Mouse (Mus musculus): ENCODE results near the gene Tktl1. TPM values are rescaled to one million over a fixed set of nuclear protein-coding genes. Genes with fewer than 3 reads are reported as not detected.
"Not testable (repeated sequence)": the region's sequence is repeated elsewhere in the genome, so short reads cannot be mapped to it uniquely, and the experiment has no call there.

The Tktl1 gene
- polyA plus RNA-seq (2014; fragmentation: Nextera tagmentation; extraction: Ambion mirVana) = 0.08 and 0.20 TPM in 2 replicates

- H3K4me3 ChIP-seq (replicated peaks; ENCODE audit: low read depth, low read length) = no peak within 1 kb of the TSS
- ATAC-seq (ENCODE audit: low FRiP score, low TSS enrichment) (no peak), DNase-seq (no peak)
- no peaks in the 10 kb centered on the region for H3K27me3 ChIP-seq (ENCODE audit: control insufficient read depth, insufficient read depth, low read length)
- H3K36me3 ChIP-seq (ENCODE audit: control insufficient read depth, insufficient read depth, low read length) = no peaks in the 10 kb centered on the region
- H3K4me2 ChIP-seq (ENCODE audit: low read length) = no peak within 1 kb of the TSS
- H3K9me3 ChIP-seq (ENCODE audit: control insufficient read depth, low read length) = no peaks in the 10 kb centered on the region
- no peak within 1 kb of the TSS for H3K27ac ChIP-seq (replicated peaks; ENCODE audit: low read depth, low read length)
- H3K9ac ChIP-seq (replicated peaks; ENCODE audit: low read length) = no peak within 1 kb of the TSS
- WGBS = 95% methylated on average over 17 of the region's 17 CpGs
- H3K4me1 ChIP-seq (ENCODE audit: control insufficient read depth, insufficient read depth, low read length) = no peaks in the 10 kb centered on the region
These were observed at the start of gene Tktl1 for GRCm38 (mm10) chrX:74176959-74177358. TSS of gene Tktl1 (plus strand) at chrX:74177259.

DNA sequence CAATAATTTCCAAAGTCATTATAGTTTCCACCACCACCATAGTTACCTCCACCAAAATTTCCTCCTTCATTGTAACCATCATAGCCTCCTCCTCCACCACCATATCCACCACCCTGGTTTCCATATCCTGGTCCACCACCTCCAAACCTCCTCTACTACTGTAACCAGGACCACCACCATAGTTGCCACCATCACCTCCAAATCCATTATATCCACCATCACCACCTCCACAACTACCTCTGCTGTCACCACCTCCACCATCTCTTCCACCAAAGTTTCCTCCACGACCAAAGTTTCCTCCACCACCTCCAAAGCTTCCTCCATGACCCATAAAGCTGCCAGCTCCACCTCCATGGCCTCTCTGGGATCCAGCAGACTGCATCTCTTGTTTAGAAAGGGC, 41.8 kb upstream of the Tktl1 start, which contains the start of gene Mecp2:
Gene Mecp2, minus strand, starts transcription at position 101 of the 400 bp plus-strand sequence.
- not testable (repeated sequence) for H3K4me1 ChIP-seq (ENCODE audit: control insufficient read depth, insufficient read depth, low read length); H3K9ac ChIP-seq (replicated peaks; ENCODE audit: low read length); H3K4me3 ChIP-seq (replicated peaks; ENCODE audit: low read depth, low read length); H3K4me2 ChIP-seq (ENCODE audit: low read length); H3K27me3 ChIP-seq (ENCODE audit: control insufficient read depth, insufficient read depth, low read length); H3K36me3 ChIP-seq (ENCODE audit: control insufficient read depth, insufficient read depth, low read length); H3K27ac ChIP-seq (replicated peaks; ENCODE audit: low read depth, low read length); H3K9me3 ChIP-seq (ENCODE audit: control insufficient read depth, low read length); ATAC-seq (ENCODE audit: low FRiP score, low TSS enrichment); DNase-seq
- 17% methylated on average over 1 of the region's 1 CpGs for WGBS

- Histone ChIP-seq H3K9me3 (ENCODE audit: control insufficient read depth, low read length) (no peaks in the 10 kb centered on the region), H3K4me1 (ENCODE audit: control insufficient read depth, insufficient read depth, low read length) (no peaks in the 10 kb centered on the region), H3K27me3 (ENCODE audit: control insufficient read depth, insufficient read depth, low read length) (no peaks in the 10 kb centered on the region), H3K4me3 (replicated peaks; ENCODE audit: low read depth, low read length) (no peak within 1 kb of the TSS), H3K9ac (replicated peaks; ENCODE audit: low read length) (no peak within 1 kb of the TSS), H3K36me3 (ENCODE audit: control insufficient read depth, insufficient read depth, low read length) (no peaks in the 10 kb centered on the region), H3K4me2 (ENCODE audit: low read length) (no peak within 1 kb of the TSS), H3K27ac (replicated peaks; ENCODE audit: low read depth, low read length) (no peak within 1 kb of the TSS)
- ATAC-seq (ENCODE audit: low FRiP score, low TSS enrichment) (no peak), DNase-seq (no peak)
- WGBS = 91% methylated on average over 1 of the region's 1 CpGs
These were observed 9.3 kb upstream of the Tktl1 start, which contains the start of gene Tex28 for GRCm38 (mm10) chrX:74167738-74168137. TSS of gene Tex28 (minus strand) at chrX:74167838.

GRCm38 (mm10) chrX:74203556-74203955, 26.5 kb downstream of the Tktl1 start:
- Histone ChIP-seq H3K36me3 (ENCODE audit: control insufficient read depth, insufficient read depth, low read length) (no peaks in the 10 kb centered on the region), H3K4me1 (ENCODE audit: control insufficient read depth, insufficient read depth, low read length) (no peaks in the 10 kb centered on the region), H3K4me2 (ENCODE audit: low read length) (no peak overlapping the region), H3K9ac (replicated peaks; ENCODE audit: low read length) (no peak overlapping the region), H3K27ac (replicated peaks; ENCODE audit: low read depth, low read length) (no peak overlapping the region), H3K27me3 (ENCODE audit: control insufficient read depth, insufficient read depth, low read length) (no peaks in the 10 kb centered on the region), H3K9me3 (ENCODE audit: control insufficient read depth, low read length) (no peaks in the 10 kb centered on the region), H3K4me3 (replicated peaks; ENCODE audit: low read depth, low read length) (no peak overlapping the region)
- ATAC-seq (ENCODE audit: low FRiP score, low TSS enrichment) (no peak), DNase-seq (no peak)
- 91% methylated on average over 2 of the region's 2 CpGs for WGBS

- Histone ChIP-seq H3K27ac (replicated peaks; ENCODE audit: low read depth, low read length) (no peak overlapping the region), H3K9me3 (ENCODE audit: control insufficient read depth, low read length) (no peaks in the 10 kb centered on the region), H3K9ac (replicated peaks; ENCODE audit: low read length) (no peak overlapping the region), H3K4me2 (ENCODE audit: low read length) (no peak overlapping the region), H3K27me3 (ENCODE audit: control insufficient read depth, insufficient read depth, low read length) (no peaks in the 10 kb centered on the region), H3K4me1 (ENCODE audit: control insufficient read depth, insufficient read depth, low read length) (no peaks in the 10 kb centered on the region), H3K4me3 (replicated peaks; ENCODE audit: low read depth, low read length) (no peak overlapping the region), H3K36me3 (ENCODE audit: control insufficient read depth, insufficient read depth, low read length) (peaks cover 13% of the 10 kb centered on the region)
- no peak for DNase-seq
- WGBS = 96% methylated on average over 4 of the region's 4 CpGs
- no peak for ATAC-seq (ENCODE audit: low FRiP score, low TSS enrichment)
These were observed 41.4 kb downstream of the Tktl1 start for GRCm38 (mm10) chrX:74218496-74218895.

DNA sequence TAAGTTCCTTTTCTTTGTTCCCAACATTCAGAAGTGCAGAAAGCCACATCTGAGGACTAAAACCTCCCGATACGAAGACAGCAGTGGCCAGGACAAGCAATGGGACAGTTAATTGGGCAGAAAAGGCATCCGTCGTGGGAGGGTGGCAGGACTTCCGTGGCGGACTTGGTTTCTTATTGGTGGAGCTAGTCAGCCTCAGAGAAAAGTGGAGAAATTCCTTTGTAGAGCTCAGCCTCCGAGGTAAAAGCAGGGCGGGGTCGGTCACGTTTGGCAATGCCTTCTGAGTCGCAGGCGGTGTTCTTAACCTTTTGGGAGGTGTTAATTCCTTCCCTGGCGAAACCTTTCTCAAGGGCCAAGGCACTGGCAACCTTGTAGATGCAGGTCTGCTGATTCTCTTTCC, 42.4 kb downstream of the Tktl1 start:
- Histone ChIP-seq H3K4me2 (ENCODE audit: low read length) (no peak overlapping the region), H3K36me3 (ENCODE audit: control insufficient read depth, insufficient read depth, low read length) (peaks cover 20% of the 10 kb centered on the region), H3K9me3 (ENCODE audit: control insufficient read depth, low read length) (no peaks in the 10 kb centered on the region), H3K4me3 (replicated peaks; ENCODE audit: low read depth, low read length) (no peak overlapping the region), H3K27ac (replicated peaks; ENCODE audit: low read depth, low read length) (no peak overlapping the region), H3K9ac (replicated peaks; ENCODE audit: low read length) (no peak overlapping the region), H3K4me1 (ENCODE audit: control insufficient read depth, insufficient read depth, low read length) (no peaks in the 10 kb centered on the region), H3K27me3 (ENCODE audit: control insufficient read depth, insufficient read depth, low read length) (no peaks in the 10 kb centered on the region)
- DNase-seq (no peak), ATAC-seq (ENCODE audit: low FRiP score, low TSS enrichment) (no peak)
- WGBS = 67% methylated on average over 13 of the region's 13 CpGs

GRCm38 (mm10) chrX:74220099-74220498, 43.0 kb downstream of the Tktl1 start:
- not testable (repeated sequence) for H3K9me3 ChIP-seq (ENCODE audit: control insufficient read depth, low read length); H3K27ac ChIP-seq (replicated peaks; ENCODE audit: low read depth, low read length); DNase-seq; H3K4me2 ChIP-seq (ENCODE audit: low read length); H3K9ac ChIP-seq (replicated peaks; ENCODE audit: low read length); H3K4me1 ChIP-seq (ENCODE audit: control insufficient read depth, insufficient read depth, low read length); H3K4me3 ChIP-seq (replicated peaks; ENCODE audit: low read depth, low read length); ATAC-seq (ENCODE audit: low FRiP score, low TSS enrichment); H3K27me3 ChIP-seq (ENCODE audit: control insufficient read depth, insufficient read depth, low read length)
- 50% methylated on average over 1 of the region's 1 CpGs for WGBS
- H3K36me3 ChIP-seq (ENCODE audit: control insufficient read depth, insufficient read depth, low read length) = peaks cover 24% of the 10 kb centered on the region

DNA sequence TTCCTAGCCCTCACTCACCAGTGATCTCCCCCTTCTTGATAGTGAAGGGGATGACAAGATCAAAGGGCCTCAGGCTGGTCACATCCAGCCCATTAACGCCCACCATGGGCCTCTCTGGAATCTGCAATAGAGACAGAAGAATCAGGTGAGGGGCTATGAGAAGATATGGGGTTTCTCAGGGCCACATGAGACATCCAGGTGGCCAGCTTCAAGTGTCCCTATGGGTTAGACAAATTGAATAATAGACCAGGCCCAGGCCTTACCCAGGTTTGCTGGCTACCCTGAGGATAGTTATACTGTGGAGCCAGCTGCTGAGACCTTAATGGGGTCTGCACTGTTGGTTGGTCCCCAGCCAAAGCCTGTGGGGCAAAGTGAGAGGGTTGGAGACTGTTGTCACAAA, 53.0 kb downstream of the Tktl1 start:
- no peak overlapping the region for H3K27ac ChIP-seq (replicated peaks; ENCODE audit: low read depth, low read length)

DNA sequence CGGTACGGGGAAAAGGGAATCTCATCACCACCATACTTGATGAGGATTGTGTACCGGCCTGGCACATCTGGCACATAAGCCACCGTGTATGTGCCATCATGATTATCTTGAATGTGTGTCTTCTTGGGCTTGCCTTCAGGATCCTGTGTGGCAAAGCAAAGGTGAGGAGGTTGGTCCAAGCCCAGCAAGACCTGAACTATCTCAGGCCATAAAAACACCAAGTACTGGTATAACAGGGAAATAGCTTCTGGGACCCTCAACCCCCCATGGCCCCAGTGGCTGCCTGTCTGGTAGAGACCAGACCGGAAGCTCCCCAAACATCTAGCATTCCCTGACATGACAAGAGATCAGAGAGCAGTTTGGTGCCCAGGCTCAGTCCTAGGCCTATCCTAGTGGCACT, 56.1 kb downstream of the Tktl1 start:
- no peaks in the 10 kb centered on the region for H3K27me3 ChIP-seq (ENCODE audit: control insufficient read depth, insufficient read depth, low read length)
- no peak overlapping the region for H3K27ac ChIP-seq (replicated peaks; ENCODE audit: low read depth, low read length)
- H3K36me3 ChIP-seq (ENCODE audit: control insufficient read depth, insufficient read depth, low read length) = peaks cover 95% of the 10 kb centered on the region
- no peak overlapping the region for H3K4me2 ChIP-seq (ENCODE audit: low read length)
- H3K4me1 ChIP-seq (ENCODE audit: control insufficient read depth, insufficient read depth, low read length) = no peaks in the 10 kb centered on the region
- H3K9me3 ChIP-seq (ENCODE audit: control insufficient read depth, low read length) = no peaks in the 10 kb centered on the region
- DNase-seq (no peak), ATAC-seq (ENCODE audit: low FRiP score, low TSS enrichment) (no peak)
- no peak overlapping the region for H3K4me3 ChIP-seq (replicated peaks; ENCODE audit: low read depth, low read length)
- 91% methylated on average over 5 of the region's 5 CpGs for WGBS
- no peak overlapping the region for H3K9ac ChIP-seq (replicated peaks; ENCODE audit: low read length)

More for the DNA sequence above, 53.0 kb downstream of the Tktl1 start:
- Histone ChIP-seq H3K4me3 (replicated peaks; ENCODE audit: low read depth, low read length) (no peak overlapping the region), H3K9me3 (ENCODE audit: control insufficient read depth, low read length) (no peaks in the 10 kb centered on the region), H3K36me3 (ENCODE audit: control insufficient read depth, insufficient read depth, low read length) (peaks cover 100% of the 10 kb centered on the region), H3K9ac (replicated peaks; ENCODE audit: low read length) (no peak overlapping the region), H3K4me1 (ENCODE audit: control insufficient read depth, insufficient read depth, low read length) (no peaks in the 10 kb centered on the region), H3K27me3 (ENCODE audit: control insufficient read depth, insufficient read depth, low read length) (no peaks in the 10 kb centered on the region), H3K4me2 (ENCODE audit: low read length) (no peak overlapping the region)
- WGBS = 61% methylated on average over 1 of the region's 1 CpGs
- ATAC-seq (ENCODE audit: low FRiP score, low TSS enrichment) (no peak), DNase-seq (no peak)
